Mouse (Mus musculus) midbrain, embryonic 13.5 days (tissue): Measurements from ENCODE around the gene Tyrp1. TPM values are rescaled to one million over a fixed set of nuclear protein-coding genes. Genes with fewer than 3 reads are reported as not detected.

Experiments used
- ATAC-seq: fragments of 200-750 bp; cut with Nextera tagmentation; 2 replicates; pipeline ENCODE4 v1.8.0; 2017; ENCODE audit warnings: mild to moderate bottlenecking, moderate TSS enrichment, moderate library complexity
- H3K27ac ChIP-seq: fragments of 300-500 bp; sonication (generic); 2 replicates; pipeline ENCODE4 v1.5.1; 2015; ENCODE audit warnings: inconsistent platforms, mild to moderate bottlenecking, moderate library complexity
- H3K27me3 ChIP-seq: fragments of 300-500 bp; sonication (generic); 2 replicates; pipeline ENCODE4 v1.6.1; 2015; ENCODE audit warnings: mild to moderate bottlenecking, inconsistent platforms
- H3K36me3 ChIP-seq: fragments of 300-500 bp; sonication (generic); 2 replicates; pipeline ENCODE4 v1.6.1; 2015; ENCODE audit warnings: mild to moderate bottlenecking, inconsistent platforms
- H3K4me1 ChIP-seq: fragments of 300-500 bp; sonication (generic); replicated peaks from 2 replicates; pipeline ENCODE4 v1.6.1; 2015; ENCODE audit warnings: inconsistent platforms
- H3K4me2 ChIP-seq: fragments of 300-500 bp; sonication (generic); replicated peaks from 2 replicates; pipeline ENCODE4 v1.6.1; 2015; ENCODE audit warnings: moderate library complexity, mild to moderate bottlenecking, inconsistent platforms
- H3K4me3 ChIP-seq: fragments of 300-500 bp; sonication (generic); replicated peaks from 2 replicates; pipeline ENCODE4 v1.5.1; 2015; ENCODE audit warnings: mild to moderate bottlenecking, inconsistent platforms
- H3K9ac ChIP-seq: fragments of 300-500 bp; sonication (generic); replicated peaks from 2 replicates; pipeline ENCODE4 v1.6.1; 2015; ENCODE audit warnings: mild to moderate bottlenecking, inconsistent platforms
- H3K9me3 ChIP-seq: fragments of 300-500 bp; sonication (generic); 2 replicates; pipeline ENCODE4 v1.6.1; 2016; ENCODE audit warnings: mild to moderate bottlenecking, inconsistent platforms
- WGBS: fragments of 180-500 bp; shearing (Covaris S2); methylation state at CpG from one replicate; pipeline ENCODE4 v1.1.7; 2015; 5-methylcytosine and 5-hydroxymethylcytosine counted together
- polyA plus RNA-seq: library from polyadenylated mRNA; unstranded; fragments of >200 nt; fragmentation: Nextera tagmentation; extraction: Ambion mirVana; gene quantifications from 2 replicates; pipeline ENCODE4 v1.2.1, GENCODE M21; 2015

The Tyrp1 gene
- polyA plus RNA-seq, 1 experiment from 2014 or later, result 0.20 TPM

DNA sequence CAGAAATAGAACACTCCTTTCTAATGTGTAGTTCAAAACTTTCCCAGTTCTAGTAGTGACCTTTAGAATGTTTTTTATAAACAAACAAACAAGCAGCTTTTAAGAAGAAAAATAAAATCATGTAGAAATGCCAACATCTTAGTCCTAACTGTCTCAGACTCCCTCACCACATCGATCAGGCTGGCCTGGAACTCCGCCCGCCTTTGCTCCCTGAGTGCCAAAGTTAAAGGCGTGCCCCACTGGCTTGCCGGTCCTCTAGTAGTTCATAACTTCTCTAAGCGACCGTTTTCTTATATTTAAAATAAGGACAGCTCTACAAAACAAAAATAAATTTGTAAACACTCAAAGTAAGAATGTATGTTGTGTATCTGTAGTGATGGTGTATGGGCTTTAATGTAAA, 30.0 kb downstream of the Tyrp1 start:
- H3K36me3 ChIP-seq, result no peaks in the 10 kb centered on the region
- no peak overlapping the region for H3K4me3 ChIP-seq
- H3K27me3 ChIP-seq, result no peaks in the 10 kb centered on the region
- H3K4me1 ChIP-seq, result peaks cover 7% of the 10 kb centered on the region
- no peaks in the 10 kb centered on the region for H3K9me3 ChIP-seq
- no peak overlapping the region for H3K27ac ChIP-seq
- ATAC-seq, result no peak
- no peak overlapping the region for H3K4me2 ChIP-seq
- WGBS, result 71% methylated on average over 7 of the region's 7 CpGs
- H3K9ac ChIP-seq, result no peak overlapping the region

DNA sequence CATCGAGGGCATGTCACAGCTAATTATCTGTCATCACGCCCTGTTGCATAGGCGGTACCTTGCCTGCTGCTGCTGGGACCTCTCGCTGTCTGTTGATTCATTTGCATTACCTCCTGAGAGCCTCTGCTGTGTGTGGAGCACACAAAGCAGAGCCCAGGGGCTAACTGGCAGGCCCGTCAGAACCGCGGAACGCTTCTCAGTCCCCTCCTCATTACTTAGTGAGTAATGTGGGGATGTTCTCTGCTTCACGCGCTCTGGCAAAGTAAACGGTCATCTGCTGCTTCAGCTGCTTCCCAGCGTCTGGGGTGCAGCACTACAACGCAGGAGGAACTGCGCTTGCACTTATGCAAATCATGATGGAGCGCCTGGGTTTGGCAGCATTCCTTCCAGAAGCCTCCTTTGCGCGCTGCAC, 30.6 kb downstream of the Tyrp1 start:
- Histone ChIP-seq H3K4me3 (peak overlapping the region; percentile 33), H3K36me3 (no peaks in the 10 kb centered on the region), H3K9ac (peak overlapping the region; percentile 64), H3K9me3 (no peaks in the 10 kb centered on the region), H3K4me1 (peaks cover 7% of the 10 kb centered on the region), H3K27me3 (no peaks in the 10 kb centered on the region), H3K27ac (peak overlapping the region; percentile 44; the same call in 1 of the 2 replicates), H3K4me2 (peak overlapping the region; percentile 56)
- 0% methylated on average over 17 of the region's 17 CpGs for WGBS
- peak; percentile 93 for ATAC-seq

DNA sequence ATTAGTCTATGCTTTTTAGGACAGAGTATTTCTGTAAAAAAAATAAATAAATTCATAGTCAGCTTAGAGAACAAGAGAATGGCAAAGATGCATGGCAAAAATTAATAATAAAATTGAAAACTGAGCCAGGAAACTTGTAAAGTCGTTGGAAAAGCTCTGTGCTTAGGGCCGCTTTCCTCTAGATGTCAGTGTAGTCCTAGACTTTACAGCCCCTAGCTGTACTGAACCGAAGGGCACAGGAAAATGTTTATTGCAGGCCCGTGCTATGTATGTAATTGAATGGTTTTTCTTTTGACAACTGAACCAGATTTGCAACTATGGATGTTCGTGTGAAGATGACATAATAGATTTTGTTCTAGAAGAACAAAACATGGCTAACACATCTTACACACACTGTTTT, 32.1 kb downstream of the Tyrp1 start:
- Histone ChIP-seq H3K9ac (no peak overlapping the region), H3K9me3 (no peaks in the 10 kb centered on the region), H3K4me2 (no peak overlapping the region), H3K36me3 (no peaks in the 10 kb centered on the region), H3K4me3 (no peak overlapping the region), H3K27ac (no peak overlapping the region), H3K27me3 (no peaks in the 10 kb centered on the region), H3K4me1 (peaks cover 7% of the 10 kb centered on the region)
- WGBS, result 24% methylated on average over 5 of the region's 5 CpGs
- peak; percentile 83 for ATAC-seq

DNA sequence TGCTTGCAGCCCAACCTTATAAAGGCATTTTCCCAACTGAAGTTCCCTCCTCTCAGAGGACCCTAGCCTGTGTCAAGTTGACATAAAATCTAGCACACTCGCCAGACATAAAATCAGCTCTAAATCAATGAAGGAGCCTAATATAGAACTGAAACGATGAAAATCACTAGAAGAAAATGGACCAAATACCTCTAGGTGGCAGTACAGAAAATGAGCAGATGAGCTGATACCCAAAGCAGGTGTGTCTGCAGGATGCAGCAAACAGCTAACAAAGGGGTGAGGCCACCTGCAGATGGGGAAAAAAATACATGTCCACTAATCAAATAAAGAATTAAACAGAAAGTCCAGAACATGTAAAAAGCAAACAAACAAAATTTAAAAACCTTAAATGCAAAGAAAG, 35.7 kb downstream of the Tyrp1 start:
- no peaks in the 10 kb centered on the region for H3K9me3 ChIP-seq
- H3K27me3 ChIP-seq, result no peaks in the 10 kb centered on the region
- no peaks in the 10 kb centered on the region for H3K36me3 ChIP-seq
- no peak for ATAC-seq
- peaks cover 4% of the 10 kb centered on the region for H3K4me1 ChIP-seq
- H3K4me2 ChIP-seq, result no peak overlapping the region
- H3K27ac ChIP-seq, result no peak overlapping the region
- 57% methylated on average over 2 of the region's 2 CpGs for WGBS
- no peak overlapping the region for H3K4me3 ChIP-seq
- H3K9ac ChIP-seq, result no peak overlapping the region

DNA sequence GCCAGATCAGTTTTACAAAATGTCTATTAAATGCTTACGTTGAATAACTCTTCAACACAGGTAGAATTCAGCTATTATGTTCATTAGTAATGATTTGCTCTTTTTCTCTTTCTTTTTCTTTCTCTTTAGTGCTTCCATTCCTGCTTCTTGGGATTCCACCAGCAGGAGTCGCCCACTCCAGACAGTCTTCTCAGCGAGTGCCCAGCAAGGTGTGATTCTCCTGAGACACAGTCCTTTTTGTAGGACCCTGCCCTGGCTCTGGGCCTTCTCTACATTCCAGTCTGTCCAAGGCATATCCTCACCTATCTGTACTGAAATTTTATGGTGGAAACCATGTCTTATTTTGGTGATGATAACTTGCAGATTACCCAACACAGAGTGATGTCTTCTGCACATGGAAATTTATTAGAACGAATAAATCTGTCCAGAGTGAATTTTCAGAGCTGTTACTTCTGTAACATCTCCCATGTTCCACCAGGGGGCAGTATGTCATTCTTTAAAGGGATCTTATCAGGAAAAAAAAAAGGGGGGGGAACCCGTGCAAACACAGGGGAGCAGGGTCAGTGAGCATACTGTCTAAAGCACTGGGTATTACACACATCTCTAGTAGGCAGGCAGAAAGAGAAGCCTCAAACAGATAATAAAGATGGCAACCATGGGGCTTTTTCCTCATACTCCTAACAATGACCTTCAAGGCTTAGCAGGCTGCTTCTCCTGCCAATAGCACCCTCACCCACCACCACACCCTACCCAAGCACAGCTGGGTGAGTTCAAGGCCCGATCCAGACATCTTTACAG, 39.1 kb downstream of the Tyrp1 start:
- H3K4me1 ChIP-seq, result no peaks in the 10 kb centered on the region
- peak; percentile 66 for ATAC-seq
- no peak overlapping the region for H3K27ac ChIP-seq
- no peaks in the 10 kb centered on the region for H3K9me3 ChIP-seq
- no peak overlapping the region for H3K4me2 ChIP-seq
- no peak overlapping the region for H3K9ac ChIP-seq
- no peak overlapping the region for H3K4me3 ChIP-seq
- H3K27me3 ChIP-seq, result no peaks in the 10 kb centered on the region
- 42% methylated on average over 6 of the region's 6 CpGs for WGBS
- H3K36me3 ChIP-seq, result no peaks in the 10 kb centered on the region

DNA sequence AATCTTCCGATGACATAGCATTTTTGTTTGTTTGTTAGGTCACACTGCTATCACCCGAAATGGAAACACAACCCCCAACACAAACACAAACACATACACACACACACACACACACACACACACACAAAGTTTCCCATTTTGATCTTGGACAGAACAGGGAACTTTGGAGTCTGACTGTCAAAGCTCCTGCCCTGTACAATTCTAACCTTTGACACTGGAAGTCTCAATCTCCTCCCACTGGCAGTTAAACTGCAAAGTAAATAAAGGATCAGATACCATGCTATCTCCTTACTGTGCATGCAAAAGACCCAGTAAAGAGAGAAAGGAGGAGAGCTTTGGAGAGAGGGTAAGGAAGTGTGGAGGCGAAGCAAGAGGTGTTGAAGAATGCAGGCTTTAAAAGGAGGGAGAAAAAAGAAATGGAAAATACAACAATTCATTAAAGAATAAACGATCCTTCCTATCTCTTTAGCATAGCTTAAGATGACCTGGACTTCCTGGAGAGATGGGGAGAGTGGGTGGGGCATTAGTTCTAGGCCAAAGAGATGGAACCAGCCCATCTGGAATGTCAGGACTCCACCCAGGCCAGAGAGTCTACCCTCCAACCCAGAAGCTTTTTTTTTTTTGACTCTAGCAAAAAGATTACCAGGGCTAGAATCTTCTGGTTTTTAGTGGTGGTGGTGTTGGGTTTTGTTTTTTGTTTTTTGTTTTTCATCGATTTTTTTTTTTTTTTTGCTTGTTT, 40.4 kb downstream of the Tyrp1 start:
- ATAC-seq, result no peak
- Histone ChIP-seq H3K4me3 (no peak overlapping the region), H3K27ac (no peak overlapping the region), H3K9ac (no peak overlapping the region), H3K4me1 (no peaks in the 10 kb centered on the region), H3K9me3 (no peaks in the 10 kb centered on the region), H3K4me2 (no peak overlapping the region), H3K36me3 (no peaks in the 10 kb centered on the region), H3K27me3 (no peaks in the 10 kb centered on the region)
- 68% methylated on average over 5 of the region's 5 CpGs for WGBS

DNA sequence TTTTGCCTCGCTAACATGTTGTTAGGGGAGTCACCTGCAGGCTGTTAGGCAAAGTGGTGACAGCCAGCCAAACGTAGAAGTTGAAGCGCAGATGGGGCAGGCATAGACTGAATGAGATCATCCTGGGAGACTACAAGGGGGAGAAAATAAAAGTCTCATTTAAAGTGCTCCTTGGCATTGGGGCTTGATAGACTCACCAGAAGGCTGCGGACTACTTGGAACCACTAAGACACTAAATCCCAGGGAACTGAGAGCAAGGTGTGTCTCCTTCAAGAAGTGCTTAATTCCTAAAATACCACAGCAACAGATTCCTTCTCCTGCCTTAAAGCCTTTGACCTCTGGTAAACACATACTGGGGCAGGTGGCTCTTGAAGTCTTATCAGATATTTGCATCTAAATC, 41.1 kb downstream of the Tyrp1 start:
- H3K27me3 ChIP-seq, result no peaks in the 10 kb centered on the region
- H3K4me3 ChIP-seq, result no peak overlapping the region
- H3K9ac ChIP-seq, result no peak overlapping the region
- no peak for ATAC-seq
- no peaks in the 10 kb centered on the region for H3K36me3 ChIP-seq
- H3K27ac ChIP-seq, result no peak overlapping the region
- H3K4me2 ChIP-seq, result no peak overlapping the region
- H3K9me3 ChIP-seq, result no peaks in the 10 kb centered on the region
- H3K4me1 ChIP-seq, result no peaks in the 10 kb centered on the region
- WGBS, result 78% methylated on average over 4 of the region's 4 CpGs

DNA sequence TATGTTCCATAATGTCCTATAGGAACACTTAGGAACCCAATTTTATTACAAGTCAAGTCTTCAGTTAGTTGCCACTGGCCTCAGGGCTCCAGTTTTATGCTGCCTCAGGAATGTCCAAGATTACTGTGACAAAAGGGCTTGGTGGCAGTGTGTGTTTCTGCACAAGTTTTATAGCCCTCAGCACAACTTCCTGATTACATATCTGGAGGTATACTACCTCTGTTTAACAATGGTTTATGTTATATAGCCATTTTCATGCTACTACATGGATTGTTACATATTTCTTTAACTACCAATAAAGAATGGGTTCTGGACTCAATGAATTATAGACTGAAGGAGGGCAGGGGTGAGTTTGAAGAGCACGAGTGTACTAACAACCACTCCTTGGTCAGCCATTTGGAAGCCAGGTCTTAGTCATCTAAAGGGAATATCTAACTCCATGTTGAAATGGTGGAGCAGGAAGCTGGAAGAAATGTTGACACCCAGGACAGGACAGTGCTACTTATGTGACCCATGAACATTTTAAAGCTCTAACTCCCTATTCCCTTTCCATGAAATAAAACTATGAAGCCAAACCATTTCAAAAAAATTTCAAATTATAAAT, 48.2 kb downstream of the Tyrp1 start:
- Histone ChIP-seq H3K4me1 (no peaks in the 10 kb centered on the region), H3K36me3 (no peaks in the 10 kb centered on the region), H3K9me3 (no peaks in the 10 kb centered on the region), H3K4me2 (no peak overlapping the region), H3K4me3 (no peak overlapping the region), H3K9ac (no peak overlapping the region), H3K27ac (no peak overlapping the region), H3K27me3 (no peaks in the 10 kb centered on the region)
- no peak for ATAC-seq
- WGBS, result 97% methylated on average over 1 of the region's 1 CpGs

DNA sequence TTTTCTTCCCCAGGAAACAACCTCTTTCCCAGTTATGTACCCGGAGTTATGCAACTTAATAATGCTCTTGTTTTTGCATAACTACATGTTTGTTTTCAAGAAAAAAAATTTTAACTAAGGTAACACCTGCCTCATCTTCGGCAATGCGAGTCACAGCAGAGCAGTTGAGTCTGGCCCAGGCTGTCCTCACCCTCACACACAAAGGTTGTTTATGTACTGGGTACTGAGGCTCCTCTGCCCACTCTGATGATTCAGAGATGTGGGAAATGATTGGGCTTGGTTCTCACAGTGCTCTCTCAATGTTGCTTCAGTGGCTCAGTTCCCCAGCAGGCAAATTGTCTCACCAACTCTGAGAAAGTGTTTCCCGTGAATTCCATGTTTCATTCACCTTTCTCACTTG, 52.7 kb downstream of the Tyrp1 start:
- no peak overlapping the region for H3K9ac ChIP-seq
- 86% methylated on average over 4 of the region's 4 CpGs for WGBS
- H3K9me3 ChIP-seq, result no peaks in the 10 kb centered on the region
- H3K4me1 ChIP-seq, result no peaks in the 10 kb centered on the region
- H3K27ac ChIP-seq, result no peak overlapping the region
- no peak for ATAC-seq
- H3K4me3 ChIP-seq, result no peak overlapping the region
- no peaks in the 10 kb centered on the region for H3K27me3 ChIP-seq
- H3K36me3 ChIP-seq, result no peaks in the 10 kb centered on the region
- H3K4me2 ChIP-seq, result no peak overlapping the region

DNA sequence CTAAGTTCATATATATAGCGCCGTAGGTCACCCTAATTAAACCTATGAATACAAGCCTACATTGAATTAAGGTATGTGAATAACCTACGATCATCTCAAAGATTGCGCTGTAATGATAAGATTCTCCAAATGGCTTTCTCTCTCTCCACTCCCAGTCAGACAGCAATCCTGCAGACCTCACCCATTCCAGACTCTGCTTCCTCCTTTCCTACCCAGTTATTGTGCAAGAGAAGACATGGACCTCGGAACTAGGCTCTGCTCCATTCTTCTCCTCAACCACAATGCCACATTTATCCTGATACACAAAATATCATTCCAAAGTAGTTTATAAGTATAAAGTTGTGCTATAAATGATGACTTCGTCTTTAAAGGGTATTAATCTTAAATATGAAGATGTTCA, 57.1 kb downstream of the Tyrp1 start:
- Histone ChIP-seq H3K4me1 (no peaks in the 10 kb centered on the region), H3K27me3 (no peaks in the 10 kb centered on the region), H3K4me3 (no peak overlapping the region), H3K9ac (no peak overlapping the region), H3K9me3 (no peaks in the 10 kb centered on the region), H3K36me3 (no peaks in the 10 kb centered on the region), H3K27ac (no peak overlapping the region), H3K4me2 (no peak overlapping the region)
- 92% methylated on average over 6 of the region's 6 CpGs for WGBS
- no peak for ATAC-seq

DNA sequence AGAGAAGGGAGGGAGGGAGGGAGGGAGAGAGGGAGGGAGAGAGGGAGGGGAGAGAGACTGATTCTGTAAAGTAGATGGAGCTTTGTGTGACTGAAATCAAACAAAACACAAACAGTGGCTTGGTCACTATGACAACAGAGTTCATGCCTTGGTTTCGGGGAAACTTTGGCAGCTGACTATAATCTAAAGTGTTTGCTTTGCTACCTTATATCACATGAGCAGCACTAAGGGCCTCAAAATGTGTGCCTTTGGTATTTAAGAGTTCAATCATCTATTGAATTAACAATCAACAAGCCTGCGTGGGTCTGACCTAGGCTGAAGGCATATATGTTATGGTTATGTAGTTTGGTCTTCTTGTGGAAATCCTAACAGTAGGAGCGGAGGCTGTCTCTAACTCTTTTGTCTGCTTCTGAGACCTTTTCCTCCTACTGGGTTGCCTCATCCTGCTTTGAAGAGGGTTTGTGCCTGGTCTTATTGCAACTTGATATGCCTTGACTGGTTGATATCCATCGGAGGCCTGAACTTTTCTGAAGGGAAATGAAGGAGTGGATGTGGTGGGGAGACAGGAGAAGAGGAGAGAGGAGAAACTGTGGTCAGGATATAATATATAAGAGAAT, 61.5 kb downstream of the Tyrp1 start:
- Histone ChIP-seq H3K4me2 (no peak overlapping the region), H3K27ac (no peak overlapping the region), H3K27me3 (no peaks in the 10 kb centered on the region), H3K9me3 (no peaks in the 10 kb centered on the region), H3K9ac (no peak overlapping the region), H3K36me3 (no peaks in the 10 kb centered on the region), H3K4me1 (no peaks in the 10 kb centered on the region), H3K4me3 (no peak overlapping the region)
- 57% methylated on average over 4 of the region's 4 CpGs for WGBS
- no peak for ATAC-seq
